Mouse (Mus musculus): ENCODE measurements at regions not wholly inside any gene's neighbourhood (a gene's known extent, or its start where the extent isn't known, plus 50 kb on each side); places are given as distances from the start of the nearest gene placed in this dataset.

DNA sequence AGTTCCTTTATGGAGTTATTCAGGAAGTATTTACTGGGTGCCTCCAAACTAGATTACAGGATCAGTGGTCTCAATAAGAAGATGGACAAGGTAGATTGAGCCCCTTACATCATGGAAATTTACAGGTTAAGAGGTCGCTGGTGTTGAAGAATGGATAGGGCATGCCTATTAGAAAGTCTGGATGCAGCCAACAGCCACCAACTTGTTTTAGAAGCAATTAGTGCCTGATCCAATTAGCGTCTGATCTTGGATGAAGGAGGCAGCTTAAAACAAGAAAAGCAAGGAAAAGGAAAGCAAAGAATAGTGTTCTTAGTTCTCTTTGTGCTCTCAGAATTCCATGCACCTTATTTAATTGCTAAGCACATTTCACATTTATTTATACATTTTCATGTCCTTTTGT, 182.8 kb upstream of the Tsc22d2 start:
- TF ChIP-seq CTCF (IDR thresholded peaks at IDR 0.05; ENCODE audit: low read depth, low read length) (no peak), POLR2A (IDR thresholded peaks at IDR 0.05; ENCODE audit: extremely low read depth, insufficient read depth, low read length) (no peak)

Measured in liver, adult 2 months (tissue).